Mouse (Mus musculus) lung, postnatal 0 days (tissue): Measurements from ENCODE around the gene Ctnna3. TPM values are rescaled to one million over a fixed set of nuclear protein-coding genes. Genes with fewer than 3 reads are reported as not detected.

ENCODE experiments used
- ATAC-seq: fragments of 200-750 bp; cut with Nextera tagmentation; 2 replicates; pipeline ENCODE4 v1.8.0; 2017; ENCODE audit warnings: moderate library complexity
- DNase-seq: peaks from one replicate; pipeline ENCODE4 v3.0.0-alpha.2; 2016; ENCODE audit warnings: low spot score
- H3K27ac ChIP-seq: fragments of 300-500 bp; sonication (generic); 2 replicates; pipeline ENCODE4 v1.5.1; 2014; ENCODE audit warnings: antibody characterized with exemption, mild to moderate bottlenecking, low read length, mixed read lengths
- H3K27me3 ChIP-seq: fragments of 300-500 bp; sonication (generic); replicated peaks from 2 replicates; pipeline ENCODE4 v1.6.1; 2014; ENCODE audit warnings: low read length, mixed read lengths; ENCODE audit not compliant: insufficient read depth
- H3K36me3 ChIP-seq: fragments of 300-500 bp; sonication (generic); 2 replicates; pipeline ENCODE4 v1.6.1; 2014; ENCODE audit warnings: low read length, mixed read lengths; ENCODE audit not compliant: insufficient read depth
- H3K4me1 ChIP-seq: fragments of 300-500 bp; sonication (generic); 2 replicates; pipeline ENCODE4 v1.6.1; 2014; ENCODE audit warnings: antibody characterized with exemption, low read depth, low read length, mixed read lengths; ENCODE audit not compliant: insufficient read depth
- H3K4me2 ChIP-seq: fragments of 300-500 bp; sonication (generic); replicated peaks from 2 replicates; pipeline ENCODE4 v1.6.1; 2014; ENCODE audit warnings: low read depth, mild to moderate bottlenecking, low read length, moderate library complexity, mixed read lengths
- H3K4me3 ChIP-seq: fragments of 300-500 bp; sonication (generic); 2 replicates; pipeline ENCODE4 v1.5.1; 2014; ENCODE audit warnings: low read depth, low read length
- H3K9ac ChIP-seq: fragments of 300-500 bp; sonication (generic); replicated peaks from 2 replicates; pipeline ENCODE4 v1.6.1; 2014; ENCODE audit warnings: low read depth, mild to moderate bottlenecking
- H3K9me3 ChIP-seq: fragments of 300-500 bp; sonication (generic); 2 replicates; pipeline ENCODE4 v1.6.1; 2016; ENCODE audit warnings: low read length, mixed read lengths
- CTCF ChIP-seq: IDR thresholded peaks from 2 replicates; pipeline ENCODE4 v1.5.1; 2016; ENCODE audit warnings: antibody characterized with exemption, mild to moderate bottlenecking
- EP300 ChIP-seq: IDR thresholded peaks from 2 replicates; pipeline ENCODE4 v1.6.1; 2016; ENCODE audit warnings: antibody characterized with exemption, mild to moderate bottlenecking, control low read depth
- WGBS: fragments of 180-500 bp; shearing (Covaris S2); extraction: QIAGEN DNeasy Blood & Tissue Kit; methylation state at CpG from one replicate; pipeline ENCODE4 v1.1.7; 2014; 5-methylcytosine and 5-hydroxymethylcytosine counted together
- polyA plus RNA-seq: library from polyadenylated mRNA; unstranded; fragments of >200 nt; fragmentation: Nextera tagmentation; extraction: Ambion mirVana; gene quantifications from 2 replicates; pipeline ENCODE4 v1.2.1, GENCODE M21; 2015

Ctnna3 gene
- polyA plus RNA-seq, 1 experiment from 2014 or later: 0.19 TPM

GRCm38 (mm10) chr10:63412756-63413155 lies 17.1 kb upstream of the Ctnna3 start:
- Histone ChIP-seq H3K4me3 (no peak overlapping the region), H3K4me2 (no peak overlapping the region), H3K27ac (no peak overlapping the region), H3K9ac (no peak overlapping the region), H3K27me3 (no peaks in the 10 kb centered on the region), H3K9me3 (no peaks in the 10 kb centered on the region), H3K36me3 (no peaks in the 10 kb centered on the region), H3K4me1 (no peaks in the 10 kb centered on the region)
- TF ChIP-seq EP300 (no peak), CTCF (no peak)
- ATAC-seq (no peak), DNase-seq (no peak)
- WGBS: 88% methylated on average over 17 of the region's 17 CpGs

DNA sequence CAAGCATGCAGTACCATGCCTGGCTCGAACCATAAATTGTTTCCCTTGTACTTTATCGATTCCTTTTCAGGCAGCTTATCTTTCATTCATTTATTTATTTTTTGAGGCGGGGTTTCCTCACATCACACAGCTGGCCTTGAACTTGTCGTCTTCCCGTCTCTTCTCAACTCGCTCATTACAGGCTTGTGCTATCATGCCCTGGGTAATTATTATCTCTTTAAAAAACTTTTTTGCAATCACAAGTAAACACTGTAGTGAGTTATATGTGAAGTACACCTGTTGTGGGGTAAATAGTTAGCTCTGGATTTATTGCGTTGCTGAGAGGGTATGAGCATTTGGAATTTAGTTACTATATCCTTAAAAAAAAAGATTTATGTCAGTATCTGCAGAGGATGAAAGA lies 14.6 kb upstream of the Ctnna3 start:
- Histone ChIP-seq H3K9me3 (no peaks in the 10 kb centered on the region), H3K4me3 (no peak overlapping the region), H3K36me3 (no peaks in the 10 kb centered on the region), H3K4me2 (no peak overlapping the region), H3K9ac (no peak overlapping the region), H3K4me1 (no peaks in the 10 kb centered on the region), H3K27ac (no peak overlapping the region; the same call in 1 of the 2 replicates), H3K27me3 (no peaks in the 10 kb centered on the region)
- DNase-seq (no peak), ATAC-seq (no peak)
- TF ChIP-seq CTCF (no peak), EP300 (no peak)
- 24% methylated on average over 7 of the region's 7 CpGs for WGBS

DNA sequence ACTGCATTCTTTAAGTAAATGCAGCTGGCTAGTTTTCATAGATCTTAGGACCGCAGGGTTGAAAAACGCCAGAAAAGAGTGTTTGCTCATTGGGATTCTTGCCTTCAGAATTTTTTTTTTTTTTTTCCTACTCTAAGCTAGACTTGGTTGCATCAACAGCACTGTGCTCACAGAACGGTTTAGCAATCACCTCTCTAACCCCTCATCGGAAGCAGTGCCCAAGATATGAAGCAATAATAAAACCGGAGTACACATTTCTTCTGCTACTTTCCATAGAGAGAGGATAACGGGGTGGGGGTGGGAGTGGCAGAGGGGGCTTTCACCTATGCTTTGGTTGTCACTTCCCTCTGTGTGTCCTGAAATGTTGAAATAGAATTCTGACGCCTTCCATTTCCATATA lies 14.0 kb upstream of the Ctnna3 start:
- peak; percentile 89 for DNase-seq
- H3K27ac ChIP-seq: peak overlapping the region; percentile 27; the same call in 1 of the 2 replicates
- H3K9ac ChIP-seq: no peak overlapping the region
- no peaks in the 10 kb centered on the region for H3K9me3 ChIP-seq
- H3K4me3 ChIP-seq: no peak overlapping the region; the same call in 1 of the 2 replicates
- H3K4me2 ChIP-seq: peak overlapping the region; percentile 32
- no peaks in the 10 kb centered on the region for H3K4me1 ChIP-seq
- 24% methylated on average over 7 of the region's 7 CpGs for WGBS
- no peak for TF ChIP-seq CTCF
- TF ChIP-seq EP300: no peak
- ATAC-seq: peak; percentile 85
- no peaks in the 10 kb centered on the region for H3K27me3 ChIP-seq
- no peaks in the 10 kb centered on the region for H3K36me3 ChIP-seq

- no peak overlapping the region for H3K4me2 ChIP-seq
- H3K9ac ChIP-seq: no peak overlapping the region
- DNase-seq (no peak), ATAC-seq (no peak)
- 26% methylated on average over 5 of the region's 5 CpGs for WGBS
- H3K4me3 ChIP-seq: no peak overlapping the region
- TF ChIP-seq CTCF (no peak), EP300 (no peak)
- no peaks in the 10 kb centered on the region for H3K9me3 ChIP-seq
- H3K4me1 ChIP-seq: no peaks in the 10 kb centered on the region
- no peaks in the 10 kb centered on the region for H3K27me3 ChIP-seq
- no peak overlapping the region for H3K27ac ChIP-seq
- H3K36me3 ChIP-seq: no peaks in the 10 kb centered on the region
These were observed 12.8 kb upstream of the Ctnna3 start for GRCm38 (mm10) chr10:63417061-63417460.

- DNase-seq (peak; percentile 27), ATAC-seq (no peak)
- Histone ChIP-seq H3K9ac (no peak within 1 kb of the TSS), H3K4me1 (no peaks in the 10 kb centered on the region), H3K27me3 (no peaks in the 10 kb centered on the region), H3K9me3 (no peaks in the 10 kb centered on the region), H3K4me2 (no peak within 1 kb of the TSS), H3K4me3 (no peak within 1 kb of the TSS), H3K36me3 (no peaks in the 10 kb centered on the region), H3K27ac (no peak within 1 kb of the TSS)
- WGBS: 86% methylated on average over 18 of the region's 18 CpGs
- TF ChIP-seq EP300: no peak
- TF ChIP-seq CTCF: peak; percentile 70
These were observed 7.9 kb upstream of the Ctnna3 start, which contains the start of gene Gm7075 for GRCm38 (mm10) chr10:63421739-63422735. Gene Gm7075 (minus strand): TSS chr10:63421789.

DNA sequence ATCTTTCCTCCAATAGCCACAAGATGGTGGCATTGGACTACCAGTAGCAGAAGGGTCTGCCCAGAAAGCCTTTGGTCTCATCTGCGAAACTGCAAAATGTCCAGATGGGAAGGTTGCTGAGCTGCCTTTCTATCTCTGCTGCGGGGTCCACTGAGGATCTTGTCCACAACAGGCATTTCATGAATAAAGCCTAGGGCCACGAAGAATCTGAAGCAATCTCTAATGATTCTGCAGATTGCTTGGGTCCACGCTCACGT lies 7.2 kb upstream of the Ctnna3 start:
- H3K4me2 ChIP-seq: no peak overlapping the region
- no peaks in the 10 kb centered on the region for H3K4me1 ChIP-seq
- TF ChIP-seq CTCF (no peak), EP300 (no peak)
- no peaks in the 10 kb centered on the region for H3K9me3 ChIP-seq
- ATAC-seq (no peak), DNase-seq (no peak)
- no peak overlapping the region for H3K4me3 ChIP-seq
- H3K36me3 ChIP-seq: no peaks in the 10 kb centered on the region
- 87% methylated on average over 5 of the region's 5 CpGs for WGBS
- H3K9ac ChIP-seq: no peak overlapping the region
- H3K27ac ChIP-seq: no peak overlapping the region
- H3K27me3 ChIP-seq: no peaks in the 10 kb centered on the region
